Mouse (Mus musculus) embryo, embryonic 10.5 days (tissue): Measurements from ENCODE around the gene D430041D05Rik.

Experiments
- DNase-seq: peaks from one replicate; pipeline ENCODE4 v3.0.0-alpha.2; 2015; ENCODE audit warnings: low spot score

D430041D05Rik gene

DNA sequence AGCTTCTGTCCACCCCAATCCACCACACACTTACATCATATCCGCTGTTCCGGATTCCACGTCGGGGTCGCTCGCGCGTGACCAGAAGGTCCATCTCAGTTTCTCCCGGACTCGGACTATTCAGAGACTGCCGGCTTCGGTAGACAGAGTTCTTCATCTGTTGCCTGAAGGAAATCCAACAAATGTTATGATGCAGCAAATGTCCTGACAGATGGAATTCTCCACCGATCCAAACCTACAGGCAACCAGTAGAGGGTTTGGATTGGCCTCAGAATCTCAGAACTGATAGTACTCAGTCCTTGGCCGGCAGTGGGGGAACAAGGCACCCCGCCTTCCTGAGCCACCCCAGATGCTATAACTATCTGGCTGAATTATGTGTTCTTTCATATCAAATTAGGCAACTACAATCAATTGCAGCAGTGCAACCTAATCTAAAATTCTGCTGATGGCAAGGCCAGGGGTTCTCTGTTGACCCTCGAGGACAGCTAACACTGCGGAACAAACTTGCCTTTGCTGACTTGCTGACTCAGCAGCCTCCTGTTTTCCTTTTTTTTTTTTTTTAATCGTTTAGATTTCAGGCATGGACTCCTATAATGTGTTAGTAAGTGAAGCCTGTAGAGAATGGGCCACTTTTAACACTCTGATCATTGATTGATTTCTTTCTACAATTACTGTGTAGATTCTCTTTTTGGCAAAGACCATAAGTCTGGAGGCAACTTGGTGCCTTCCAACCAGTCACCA, 218.2 kb downstream of the D430041D05Rik start:
- no peak for DNase-seq

DNA sequence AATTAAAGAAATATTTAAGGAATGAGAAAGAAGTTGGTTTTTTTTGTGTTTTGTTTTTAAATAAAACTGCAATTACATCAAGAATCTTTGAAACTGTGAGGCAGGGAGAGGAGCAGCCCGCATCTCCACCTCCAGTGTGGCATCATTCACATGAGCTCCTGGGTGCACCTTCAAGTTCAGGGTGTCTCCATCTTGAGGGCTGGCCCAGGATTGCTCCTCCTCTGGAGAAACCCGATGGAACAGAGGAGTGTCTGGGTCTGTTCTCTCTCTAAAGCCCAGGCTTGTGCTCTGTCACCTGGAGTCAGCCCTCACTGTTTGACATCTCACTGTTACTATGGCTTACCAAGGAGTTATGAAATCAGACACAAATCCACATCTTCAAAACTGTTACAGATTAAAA, 219.1 kb downstream of the D430041D05Rik start:
- no peak for DNase-seq

DNA sequence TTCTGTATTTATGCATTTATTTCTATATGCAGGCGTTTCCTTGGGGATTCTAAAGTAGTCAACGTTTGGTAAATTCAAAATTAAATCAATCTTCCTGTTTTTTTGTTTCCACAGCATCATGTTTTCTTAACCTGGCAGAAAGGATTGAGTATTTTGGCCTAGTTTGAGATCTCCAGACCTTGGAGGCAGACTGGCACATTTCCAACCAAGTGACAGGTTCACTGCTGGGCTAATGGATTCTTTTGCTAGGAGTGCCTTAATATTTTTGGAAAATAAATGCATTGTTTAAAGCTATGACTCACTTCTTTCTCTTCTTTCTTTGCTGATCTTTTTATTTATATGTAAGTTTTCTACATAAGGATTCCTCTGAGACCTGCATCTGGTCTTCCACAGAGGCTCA, 222.0 kb downstream of the D430041D05Rik start:
- no peak for DNase-seq

DNA sequence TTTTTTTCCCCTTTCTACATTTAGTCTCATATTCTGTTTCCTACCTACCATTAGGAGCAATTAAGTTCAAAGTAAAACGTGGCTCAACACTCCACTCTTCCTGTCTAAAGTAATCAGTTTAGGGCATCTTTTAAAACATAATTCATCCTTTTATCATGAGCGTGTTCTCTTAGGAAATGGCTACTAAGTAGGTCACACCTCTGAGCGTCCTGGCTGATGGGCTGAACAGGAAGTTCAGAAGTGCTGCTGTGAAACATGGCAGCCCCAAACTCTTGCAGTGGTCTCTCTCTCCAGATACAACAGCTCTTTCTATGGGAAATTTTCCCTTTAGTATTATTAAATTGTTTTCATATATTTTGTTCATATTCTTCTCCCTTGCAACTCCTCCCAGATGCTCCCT, 223.7 kb downstream of the D430041D05Rik start:
- DNase-seq: no peak

DNA sequence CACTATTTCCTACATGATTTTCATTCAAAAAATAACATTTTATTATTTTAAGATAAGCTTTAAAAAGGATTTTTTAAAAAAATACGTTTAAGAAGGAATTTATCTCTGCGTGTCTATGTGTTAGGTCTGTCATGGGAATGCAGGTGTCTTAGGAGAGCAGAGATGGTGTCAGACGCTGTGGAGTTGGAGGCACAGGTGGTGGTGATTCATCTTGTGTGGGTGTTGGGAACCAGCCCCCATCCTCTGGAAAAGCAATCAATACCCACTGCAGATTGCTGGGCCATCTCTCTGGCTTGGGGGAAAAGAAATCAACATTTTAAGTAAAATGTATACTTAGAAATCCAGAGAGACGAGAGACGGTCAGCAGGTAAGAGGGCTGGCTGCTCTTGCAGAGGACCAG, 225.2 kb downstream of the D430041D05Rik start:
- DNase-seq: no peak

DNA sequence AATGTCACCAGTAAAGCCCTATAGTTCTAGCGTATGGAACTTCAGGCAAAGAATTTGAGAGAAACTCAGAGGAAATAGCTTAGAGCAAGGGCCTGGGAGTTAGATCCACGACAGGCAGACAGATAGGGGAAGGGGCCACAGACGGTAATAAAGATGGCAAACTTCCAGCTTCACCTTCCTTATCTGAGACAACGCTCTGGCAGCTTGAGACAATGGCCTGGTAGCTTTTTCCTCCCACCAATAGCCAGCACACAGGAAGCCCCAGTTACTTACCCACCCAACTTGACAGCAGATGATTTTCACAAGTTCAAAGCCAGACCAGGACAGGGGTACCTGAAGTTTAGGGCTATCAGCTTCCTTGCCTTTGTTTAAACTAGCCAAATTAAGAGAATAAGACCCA, 226.5 kb downstream of the D430041D05Rik start:
- DNase-seq: no peak

DNA sequence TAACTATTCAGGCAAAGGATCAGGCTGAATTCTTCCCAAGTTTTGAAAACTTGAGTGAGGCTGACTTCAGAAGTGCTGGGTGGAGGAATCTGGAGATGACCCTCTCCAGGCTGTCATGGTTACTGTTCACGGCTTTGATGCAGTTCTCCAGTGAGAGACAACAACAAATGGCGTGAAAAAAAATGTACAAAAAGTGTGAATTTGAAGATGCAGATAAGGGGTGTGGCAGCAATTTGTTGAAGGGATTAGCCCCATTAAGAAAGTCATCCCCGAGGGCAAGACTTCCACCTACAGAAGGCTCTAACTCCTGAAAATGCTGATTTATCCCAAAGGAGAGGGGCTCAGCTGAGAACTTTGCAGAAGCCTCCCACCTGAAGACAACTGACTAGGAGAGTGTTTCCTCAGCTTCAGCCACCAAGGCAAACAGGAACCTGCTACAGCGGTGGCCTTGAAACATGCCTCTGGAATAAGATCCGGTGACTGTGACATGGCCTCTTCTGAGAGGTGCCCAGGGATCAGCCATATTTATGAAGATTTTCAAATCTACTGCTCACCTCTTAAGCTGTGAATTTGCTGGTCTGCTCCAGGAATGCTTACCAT, 227.5 kb downstream of the D430041D05Rik start:
- DNase-seq: no peak

DNA sequence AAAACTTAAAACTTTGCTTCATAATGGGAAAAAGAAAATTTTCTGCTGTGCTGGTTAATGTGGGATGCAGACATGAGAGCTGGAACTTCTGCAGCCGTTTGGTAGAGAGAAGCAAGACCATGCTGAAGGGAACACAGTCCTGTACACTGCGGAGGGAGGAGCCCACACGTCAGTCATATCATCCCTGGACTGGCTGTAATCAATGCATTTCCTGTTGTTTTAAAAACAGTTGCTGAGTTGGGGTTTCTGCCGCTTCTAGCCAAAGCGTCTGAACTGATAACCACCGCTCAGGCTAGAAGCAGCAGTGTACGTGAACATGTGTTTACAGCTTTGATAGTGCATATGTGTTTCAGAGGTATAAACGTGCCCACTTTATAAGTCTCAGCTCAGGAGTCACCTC, 231.2 kb downstream of the D430041D05Rik start:
- DNase-seq: no peak

DNA sequence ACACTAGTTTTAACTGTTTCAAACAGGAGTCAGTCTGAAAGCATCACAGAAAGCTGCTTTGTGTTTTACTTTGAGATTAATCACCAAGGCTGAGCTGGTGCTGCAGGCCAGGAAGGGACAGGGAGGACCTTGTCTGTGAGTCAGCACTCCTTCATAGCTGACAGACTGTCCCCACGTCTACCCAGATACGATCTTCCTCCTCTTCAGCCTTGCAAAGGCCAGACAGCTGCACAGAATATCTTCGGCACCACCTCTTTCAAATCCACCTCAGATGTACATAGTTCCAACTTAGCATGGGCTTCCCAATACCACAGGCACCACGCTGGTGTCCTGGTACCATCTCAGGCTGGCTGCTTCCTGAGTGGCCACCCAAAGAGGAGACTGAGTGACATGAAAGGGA, 232.6 kb downstream of the D430041D05Rik start:
- no peak for DNase-seq

DNA sequence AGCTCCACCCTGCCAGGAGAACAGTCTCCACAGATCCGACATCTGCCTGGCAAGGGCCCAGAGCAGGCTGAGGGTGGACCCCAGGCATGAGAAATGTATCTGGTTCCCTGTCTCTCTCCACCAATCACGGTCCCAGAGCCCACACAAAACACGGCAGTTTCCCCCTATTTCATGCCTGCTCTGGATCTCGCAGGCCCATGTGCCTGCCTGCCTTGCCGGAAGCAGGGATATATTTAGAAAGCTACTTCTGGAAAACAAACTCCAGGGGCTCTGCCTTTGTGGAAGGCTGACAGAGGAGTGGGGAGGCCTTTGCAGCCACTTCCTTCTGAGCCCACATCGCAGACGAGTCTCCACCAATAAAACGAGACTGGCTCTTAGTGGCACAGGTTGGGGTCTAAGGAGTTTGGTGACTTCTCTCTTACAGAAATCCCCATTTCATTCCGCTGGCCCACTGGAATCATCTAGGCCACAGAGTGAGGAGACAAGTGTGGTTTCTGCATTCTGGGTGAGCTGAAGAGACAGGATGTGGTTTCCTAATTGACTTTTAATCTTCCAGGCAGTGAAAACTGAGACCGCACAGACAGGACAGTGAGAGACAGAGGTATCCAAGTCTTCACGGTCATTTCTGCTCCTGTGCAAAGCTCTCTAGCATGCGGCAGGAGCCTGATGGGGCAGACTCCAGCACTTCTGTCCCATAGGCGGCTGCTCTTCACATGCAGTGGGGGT, 233.7 kb downstream of the D430041D05Rik start:
- DNase-seq: peak; percentile 24

DNA sequence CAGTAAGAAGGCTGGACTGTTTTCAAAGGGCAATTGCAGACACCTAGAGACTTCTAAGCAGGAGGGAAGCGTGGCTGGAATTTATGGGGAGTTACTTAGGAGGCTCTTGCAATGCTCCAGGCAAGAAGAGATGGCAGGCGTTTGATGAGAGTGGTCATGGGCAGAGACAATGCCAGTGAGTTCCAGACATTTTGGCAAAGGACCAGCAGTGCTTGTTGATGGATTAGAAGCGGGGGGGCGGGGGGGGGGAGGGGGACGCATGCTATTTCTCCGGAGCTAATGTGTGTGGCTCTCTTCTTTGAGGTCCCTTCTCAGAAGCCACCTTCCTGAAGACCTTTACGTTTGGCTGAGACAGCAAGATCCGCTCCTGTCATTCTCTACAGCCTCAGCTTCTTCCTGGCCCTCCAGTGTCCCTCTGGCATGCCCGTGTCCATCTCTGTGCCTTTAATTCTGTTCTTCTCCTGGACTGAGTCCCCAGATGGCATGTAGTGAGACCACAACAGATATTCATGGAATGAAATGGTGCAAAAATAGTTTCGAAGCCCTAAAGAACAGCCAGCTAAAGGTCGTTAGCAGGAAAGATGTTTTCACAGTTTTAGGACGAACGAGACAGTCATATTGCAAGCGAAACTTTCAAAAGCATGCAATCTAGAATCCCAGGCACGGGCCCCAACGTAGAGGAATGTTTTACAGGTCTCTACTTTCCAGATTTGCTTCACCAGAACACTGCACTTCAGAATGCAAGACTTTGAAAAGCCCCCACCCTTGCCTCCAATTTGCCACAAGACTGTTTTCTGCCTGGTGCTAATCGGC, 234.4 kb downstream of the D430041D05Rik start:
- no peak for DNase-seq

DNA sequence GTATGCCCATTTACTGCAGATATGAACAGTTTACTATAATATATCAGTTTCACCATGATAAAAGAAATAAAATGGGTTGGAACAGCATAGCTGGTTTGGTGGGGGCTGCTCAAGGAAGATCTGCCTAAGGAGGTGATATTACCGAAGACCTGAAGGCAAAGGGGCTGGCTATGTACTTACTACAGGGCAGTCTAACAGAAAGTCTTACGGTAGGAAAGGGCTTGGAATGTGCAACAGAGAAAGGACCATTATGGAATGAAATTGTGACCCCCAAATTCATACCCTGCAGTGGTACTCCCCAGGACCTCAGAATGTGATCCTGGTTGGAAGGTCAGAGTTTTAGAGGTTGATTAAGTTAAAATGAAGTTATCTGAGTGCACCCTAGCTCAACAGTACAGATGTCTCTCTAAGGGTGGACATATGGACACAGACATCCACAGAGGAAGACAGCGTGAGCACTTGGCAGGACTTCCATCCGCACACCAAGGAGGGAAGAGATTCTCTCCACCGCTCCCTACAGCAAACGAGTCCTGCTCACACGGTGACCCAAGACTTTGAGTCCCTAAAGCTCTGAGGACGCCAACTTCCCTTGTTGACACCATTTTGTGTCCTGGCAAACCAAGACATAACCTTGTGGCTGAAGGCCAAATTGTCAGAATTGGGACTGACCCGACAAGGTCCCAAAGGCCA, 235.2 kb downstream of the D430041D05Rik start:
- no peak for DNase-seq

DNA sequence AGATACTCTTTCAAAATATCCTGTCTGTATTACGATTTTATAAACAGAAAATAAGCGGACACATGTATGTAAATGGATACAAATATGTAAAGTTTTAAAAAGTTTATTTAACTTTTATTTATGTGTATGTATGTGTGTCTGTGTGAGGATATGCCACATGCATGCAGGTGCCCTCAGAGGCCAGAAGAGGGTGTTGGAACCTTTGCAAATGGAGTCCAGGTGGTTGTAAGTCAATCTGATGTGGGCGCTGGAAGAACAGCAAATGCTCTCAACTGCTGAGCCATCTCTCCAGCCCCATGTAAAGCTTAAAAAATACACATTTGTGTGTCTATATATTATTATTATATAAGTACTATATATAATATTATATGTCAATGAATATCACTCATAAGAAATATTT, 237.4 kb downstream of the D430041D05Rik start:
- no peak for DNase-seq

DNA sequence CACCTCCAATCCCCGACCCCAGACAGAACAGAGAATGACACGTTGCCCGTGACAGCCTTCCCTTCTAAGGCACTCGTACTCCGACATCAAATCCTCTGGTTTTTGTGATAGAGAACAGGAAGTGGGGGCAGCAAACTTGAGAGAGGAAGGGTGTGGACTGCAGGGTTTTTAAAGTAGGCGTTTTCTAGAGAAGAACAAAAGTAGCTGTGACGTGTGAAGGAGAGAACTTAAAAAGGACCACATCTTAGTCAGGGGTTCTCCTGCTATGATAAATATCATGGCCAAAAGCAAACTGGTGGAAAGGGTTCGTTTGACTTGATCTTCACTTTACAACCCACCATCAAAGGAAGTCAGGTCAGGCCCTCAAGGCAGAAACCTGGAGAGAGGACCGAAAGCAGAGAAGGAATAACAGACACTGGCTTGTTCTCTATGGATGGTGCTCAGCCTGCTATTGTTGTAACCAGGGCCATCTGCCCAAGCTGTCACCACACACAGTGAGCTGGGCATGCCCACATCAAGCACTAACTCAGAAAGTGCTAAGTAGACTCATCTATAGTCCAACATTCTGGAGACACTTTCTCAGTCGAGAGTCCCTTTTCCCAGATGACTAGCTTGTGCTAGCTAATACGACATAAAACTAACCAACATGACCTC, 238.0 kb downstream of the D430041D05Rik start:
- no peak for DNase-seq

DNA sequence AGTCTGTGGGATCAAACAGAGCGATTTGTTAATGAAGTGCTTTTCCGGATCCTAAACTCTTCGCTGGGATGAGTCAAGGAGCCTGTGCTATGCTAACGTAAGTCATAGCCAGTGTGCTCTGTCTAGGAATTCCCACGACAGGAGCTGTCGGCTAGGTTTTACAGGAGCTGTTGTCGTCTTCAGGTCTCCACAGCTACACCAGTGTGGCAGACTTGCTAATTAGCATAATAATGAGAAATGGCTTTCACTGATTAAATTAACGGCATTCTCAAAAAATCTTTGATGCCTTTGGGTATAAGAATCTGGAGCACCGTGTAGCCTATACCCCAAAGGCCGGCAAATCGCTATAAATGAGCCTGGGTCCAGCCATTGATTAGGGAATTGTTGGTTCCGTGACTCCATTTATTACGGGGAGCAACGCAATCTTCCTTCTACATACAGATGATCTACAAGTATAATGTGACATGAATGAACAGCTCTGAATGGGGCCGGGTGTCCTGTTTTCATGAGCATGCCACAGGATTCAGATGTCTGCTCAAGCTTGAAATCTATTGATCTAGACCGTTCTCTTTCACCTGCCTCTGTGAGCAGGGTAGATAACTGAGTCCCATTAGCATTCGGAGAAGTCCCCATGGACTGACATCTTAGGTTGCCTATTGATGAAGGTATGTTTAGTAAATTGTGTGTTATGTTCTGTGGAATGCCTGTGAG, 242.5 kb downstream of the D430041D05Rik start:
- no peak for DNase-seq

DNA sequence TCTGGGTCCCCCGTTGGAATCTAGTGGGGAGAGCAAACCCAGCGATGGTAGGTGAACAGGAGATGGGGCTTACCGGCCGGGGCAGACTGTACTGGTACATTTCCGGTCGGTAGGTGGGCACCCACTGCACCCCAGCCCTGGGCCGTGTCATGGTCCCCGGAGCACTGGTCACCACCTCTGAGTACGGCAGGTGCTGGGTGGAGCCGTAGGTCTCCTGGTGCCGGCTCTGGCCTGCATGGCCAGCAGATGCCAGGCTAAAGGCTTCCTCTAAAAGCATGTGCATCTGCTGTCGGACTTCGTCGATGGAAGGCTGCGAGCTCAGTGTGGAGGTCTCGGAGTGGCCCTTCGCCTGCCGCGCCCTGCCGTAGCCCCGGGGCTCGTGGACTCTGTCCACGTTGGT, 243.0 kb downstream of the D430041D05Rik start:
- DNase-seq: no peak

DNA sequence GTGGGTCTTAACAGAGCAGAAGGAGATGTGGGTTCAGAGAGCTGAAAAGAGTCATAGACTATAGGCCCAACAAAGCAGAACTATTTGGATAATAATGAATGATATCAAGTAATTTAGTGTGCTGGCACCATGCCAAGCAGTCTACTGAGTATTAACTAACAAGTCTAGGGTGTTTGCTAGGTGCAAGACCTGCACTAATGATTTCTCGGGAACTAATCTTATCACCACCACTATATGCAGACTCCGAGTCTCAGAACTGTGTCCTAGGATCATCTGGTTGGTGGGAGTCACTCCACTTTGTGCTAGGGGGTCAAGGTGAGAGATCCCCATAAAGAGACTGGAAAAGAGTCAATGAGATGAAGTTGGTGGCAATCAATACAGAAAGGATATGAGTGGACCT, 245.2 kb downstream of the D430041D05Rik start:
- no peak for DNase-seq

DNA sequence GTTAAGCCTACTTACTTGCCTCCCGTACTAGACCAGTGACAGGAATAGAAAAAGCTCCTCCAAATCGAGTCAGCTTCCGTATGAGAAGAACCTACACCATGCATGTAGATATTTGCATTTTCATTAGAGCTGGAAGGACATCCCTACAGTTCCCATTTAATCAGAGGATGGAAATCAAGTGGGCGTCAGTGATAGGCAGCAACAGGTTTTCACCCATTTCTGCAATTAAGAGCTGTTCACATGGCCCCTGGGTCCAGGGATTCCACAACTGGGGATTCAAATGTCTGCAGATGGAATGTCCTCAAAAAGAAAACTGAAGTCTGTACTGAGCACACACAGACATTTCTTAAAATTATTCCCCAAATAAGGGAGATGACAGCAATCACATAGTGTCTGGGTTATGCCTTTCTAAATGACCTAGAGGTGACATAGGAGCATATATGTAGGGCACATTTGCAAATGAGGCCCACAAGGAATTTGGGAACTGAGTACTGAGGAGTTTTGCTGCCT, 246.8 kb downstream of the D430041D05Rik start:
- DNase-seq: no peak

DNA sequence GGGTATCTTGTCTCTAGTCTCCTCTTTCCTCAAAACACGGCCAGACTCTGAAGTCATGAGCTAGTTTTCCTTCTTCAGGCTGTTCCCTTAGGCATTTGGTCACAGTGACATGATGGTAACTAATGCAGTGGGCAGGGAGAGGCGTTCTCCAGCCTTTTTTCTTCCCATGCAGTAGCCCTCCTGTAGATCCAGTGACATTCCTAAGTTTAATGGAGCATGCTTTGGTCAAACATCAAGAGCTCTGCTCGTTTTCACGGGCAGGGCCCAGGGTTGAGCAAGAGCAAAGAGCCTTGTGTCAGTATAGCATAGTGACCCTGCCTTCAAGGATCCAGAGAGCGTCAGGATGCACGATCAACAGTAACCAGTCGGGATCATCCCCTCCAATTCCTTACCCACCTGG, 247.4 kb downstream of the D430041D05Rik start:
- no peak for DNase-seq

DNA sequence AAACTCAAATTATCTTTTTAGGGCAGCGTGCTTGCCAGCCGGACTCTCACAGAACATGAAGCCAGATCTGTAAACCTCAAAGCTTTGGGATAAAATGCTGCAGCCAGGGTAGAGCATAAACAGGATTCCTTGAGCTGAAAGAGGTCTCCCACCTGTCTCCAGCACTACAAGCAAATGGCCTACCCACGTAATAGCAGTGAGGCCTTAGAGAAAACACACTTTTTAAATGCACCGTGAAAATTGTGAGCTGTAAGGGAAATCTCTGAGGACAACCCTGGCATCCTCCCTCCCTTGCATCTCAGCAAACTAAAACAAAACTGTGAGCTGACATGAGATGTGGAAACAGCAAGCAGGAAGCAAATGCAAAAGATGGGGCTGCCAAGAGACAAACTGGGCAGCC, 253.0 kb downstream of the D430041D05Rik start:
- DNase-seq: no peak
